Mouse (Mus musculus) MEL (cell line): ENCODE data around the gene Srebf1. TPM values are rescaled to one million over a fixed set of nuclear protein-coding genes. Genes with fewer than 3 reads are reported as not detected.

ENCODE experiments used
- DNase-seq: peaks from one replicate; pipeline ENCODE4 v3.0.0; 2011; ENCODE audit warnings: low read depth, low spot score
- H3K27ac ChIP-seq: 2 replicates; pipeline ENCODE4 v1.5.1; 2012; ENCODE audit warnings: low read depth, mild to moderate bottlenecking, control low read depth, low read length, moderate library complexity; ENCODE audit not compliant: control insufficient read depth
- H3K27me3 ChIP-seq, 2 experiments: fragments of 150-350 bp in 1 of 2; sonication (generic) in 1 of 2; 2 replicates each; pipeline ENCODE4 v1.6.1; 2012; ENCODE audit warnings: low read length in 2 of 2, mild to moderate bottlenecking in 2 of 2, improper control_type of control experiment in 1 of 2, moderate library complexity in 1 of 2; ENCODE audit not compliant: insufficient read depth in 2 of 2, control insufficient read depth in 1 of 2
- H3K36me3 ChIP-seq, 2 experiments: 2 replicates each; pipeline ENCODE4 v1.6.1; 2012 to 2014; ENCODE audit warnings: low read length in 2 of 2, improper control_type of control experiment in 1 of 2, inconsistent platforms in 1 of 2, mild to moderate bottlenecking in 1 of 2; ENCODE audit not compliant: insufficient read depth in 2 of 2, control insufficient read depth in 1 of 2
- H3K4me1 ChIP-seq, 2 experiments: fragments of 150-350 bp in 1 of 2; sonication (generic) in 1 of 2; 2 replicates each; pipeline ENCODE4 v1.6.1; 2012; ENCODE audit warnings: low read length in 2 of 2, improper control_type of control experiment in 1 of 2, mild to moderate bottlenecking in 1 of 2; ENCODE audit not compliant: insufficient read depth in 2 of 2, control insufficient read depth in 1 of 2
- H3K4me3 ChIP-seq, 2 experiments: fragments of 150-350 bp in 1 of 2; sonication (generic) in 1 of 2; 2 replicates each; pipeline ENCODE4 v1.5.1; 2012; ENCODE audit warnings: low read depth in 2 of 2, low read length in 2 of 2, mild to moderate bottlenecking in 2 of 2, moderate library complexity in 2 of 2, control low read depth in 1 of 2, improper control_type of control experiment in 1 of 2; ENCODE audit not compliant: control insufficient read depth in 1 of 2, insufficient read depth in 1 of 2
- H3K79me2 ChIP-seq: 2 replicates; pipeline ENCODE4 v1.6.1; 2012; ENCODE audit warnings: mild to moderate bottlenecking, low read length, moderate library complexity; ENCODE audit not compliant: control insufficient read depth, poor library complexity, insufficient read depth
- H3K9ac ChIP-seq: 2 replicates; pipeline ENCODE4 v1.6.1; 2012; ENCODE audit warnings: low read depth, mild to moderate bottlenecking, control low read depth, low read length, moderate library complexity; ENCODE audit not compliant: control insufficient read depth, poor library complexity, severe bottlenecking
- H3K9me3 ChIP-seq: fragments of 150-350 bp; sonication (generic); replicated peaks from 2 replicates; pipeline ENCODE4 v1.6.1; 2012; ENCODE audit warnings: mild to moderate bottlenecking, low read length, improper control_type of control experiment, moderate library complexity; ENCODE audit not compliant: insufficient read depth
- CHD1 ChIP-seq: IDR thresholded peaks from 2 replicates; pipeline ENCODE4 v1.6.1; 2012; ENCODE audit warnings: low read depth, mild to moderate bottlenecking, inconsistent platforms, low read length, improper control_type of control experiment
- CHD2 ChIP-seq: IDR thresholded peaks from 2 replicates; pipeline ENCODE4 v1.6.1; 2011; ENCODE audit warnings: low read length, improper control_type of control experiment
- CTCF ChIP-seq, 3 experiments: IDR thresholded peaks in 2 of 3; conservative IDR thresholded peaks in 1 of 3; 2 replicates each; pipeline ENCODE4 v1.5.1; 2011 to 2012; ENCODE audit warnings: low read length in 3 of 3, low read depth in 2 of 3, mild to moderate bottlenecking in 2 of 3, improper control_type of control experiment in 1 of 3, inconsistent platforms in 1 of 3, mixed read lengths in 1 of 3, moderate library complexity in 1 of 3; ENCODE audit not compliant: control insufficient read depth in 1 of 3, insufficient read depth in 1 of 3, poor library complexity in 1 of 3, severe bottlenecking in 1 of 3
- EP300 ChIP-seq, 2 experiments: IDR thresholded peaks; 2 replicates each; pipeline ENCODE4 v1.6.1; 2011; ENCODE audit warnings: improper control_type of control experiment in 2 of 2, low read length in 2 of 2, low read depth in 1 of 2, mild to moderate bottlenecking in 1 of 2
- GABPA ChIP-seq: IDR thresholded peaks from 2 replicates; pipeline ENCODE4 v1.6.1; 2012; ENCODE audit warnings: low read depth, mild to moderate bottlenecking, inconsistent platforms, low read length, improper control_type of control experiment, moderate library complexity
- MAFK ChIP-seq: IDR thresholded peaks from 2 replicates; pipeline ENCODE4 v1.6.1; 2011; ENCODE audit warnings: low read depth, mild to moderate bottlenecking, low read length, improper control_type of control experiment, borderline replicate concordance
- MXI1 ChIP-seq: IDR thresholded peaks from 2 replicates; pipeline ENCODE4 v1.6.1; 2011; ENCODE audit warnings: mild to moderate bottlenecking, low read depth, low read length, improper control_type of control experiment
- NRF1 ChIP-seq: IDR thresholded peaks from 2 replicates; pipeline ENCODE4 v1.6.1; 2014; ENCODE audit warnings: low read depth, mild to moderate bottlenecking, inconsistent platforms, low read length, improper control_type of control experiment, moderate library complexity; ENCODE audit not compliant: poor library complexity, insufficient read depth, severe bottlenecking
- POLR2AphosphoS2 ChIP-seq: IDR thresholded peaks from 2 replicates; pipeline ENCODE4 v1.6.1; 2011; ENCODE audit warnings: low read length, improper control_type of control experiment
- POLR2AphosphoS5 ChIP-seq: IDR thresholded peaks from 2 replicates; pipeline ENCODE4 v1.6.1; 2012; ENCODE audit warnings: low read depth, borderline replicate concordance, mild to moderate bottlenecking, inconsistent platforms, low read length, moderate library complexity, mixed read lengths
- RCOR1 ChIP-seq: IDR thresholded peaks from 2 replicates; pipeline ENCODE4 v1.6.1; 2012; ENCODE audit warnings: low read depth, mild to moderate bottlenecking, inconsistent platforms, low read length, improper control_type of control experiment
- TAL1 ChIP-seq: IDR thresholded peaks from 2 replicates; pipeline ENCODE4 v1.6.1; 2012; ENCODE audit warnings: mild to moderate bottlenecking, inconsistent platforms, low read length, moderate library complexity, mixed read lengths
- UBTF ChIP-seq: IDR thresholded peaks from 2 replicates; pipeline ENCODE4 v1.6.1; 2012; ENCODE audit warnings: low read depth, mild to moderate bottlenecking, inconsistent platforms, low read length, improper control_type of control experiment, moderate library complexity, borderline replicate concordance; ENCODE audit not compliant: insufficient read depth
- USF2 ChIP-seq, 2 experiments: IDR thresholded peaks; 2 replicates each; pipeline ENCODE4 v1.6.1; 2011 to 2012; ENCODE audit warnings: improper control_type of control experiment in 2 of 2, low read length in 2 of 2, borderline replicate concordance in 1 of 2, inconsistent platforms in 1 of 2, low read depth in 1 of 2, mild to moderate bottlenecking in 1 of 2; ENCODE audit not compliant: insufficient read depth in 1 of 2
- ZC3H11A ChIP-seq: IDR thresholded peaks from 2 replicates; pipeline ENCODE4 v1.6.1; 2012; ENCODE audit warnings: low read depth, mild to moderate bottlenecking, inconsistent platforms, low read length, improper control_type of control experiment
- ZKSCAN1 ChIP-seq: IDR thresholded peaks from 2 replicates; pipeline ENCODE4 v1.6.1; 2012; ENCODE audit warnings: low read depth, mild to moderate bottlenecking, inconsistent platforms, low read length, improper control_type of control experiment, moderate library complexity
- ZMIZ1 ChIP-seq: IDR thresholded peaks from 2 replicates; pipeline ENCODE4 v1.6.1; 2012; ENCODE audit warnings: low read depth, mild to moderate bottlenecking, inconsistent platforms, low read length, improper control_type of control experiment, moderate library complexity
- polyA plus RNA-seq, 2 experiments: library from polyadenylated mRNA; stranded (reverse) in 1 of 2; unstranded in 1 of 2; fragments of >175 nt in 1 of 2; fragments of >200 nt in 1 of 2; gene quantifications; 2 replicates each; pipeline versions ENCODE4 v1.2.1 to v1.2.4; 2012; ENCODE audit warnings: low replicate concordance in 2 of 2, low read depth in 1 of 2; ENCODE audit not compliant: insufficient read length in 2 of 2, insufficient read depth in 1 of 2, missing spikeins in 1 of 2
- total RNA-seq: library from RNA; depleted of rRNA; stranded (reverse); fragments of 300-350 nt; gene quantifications from 2 replicates; pipeline ENCODE4 v1.2.3, GENCODE M21; 2012

The Srebf1 gene
- total and polyA plus RNA-seq, 3 experiments = 241 to 288 TPM; not detected in 1

DNA sequence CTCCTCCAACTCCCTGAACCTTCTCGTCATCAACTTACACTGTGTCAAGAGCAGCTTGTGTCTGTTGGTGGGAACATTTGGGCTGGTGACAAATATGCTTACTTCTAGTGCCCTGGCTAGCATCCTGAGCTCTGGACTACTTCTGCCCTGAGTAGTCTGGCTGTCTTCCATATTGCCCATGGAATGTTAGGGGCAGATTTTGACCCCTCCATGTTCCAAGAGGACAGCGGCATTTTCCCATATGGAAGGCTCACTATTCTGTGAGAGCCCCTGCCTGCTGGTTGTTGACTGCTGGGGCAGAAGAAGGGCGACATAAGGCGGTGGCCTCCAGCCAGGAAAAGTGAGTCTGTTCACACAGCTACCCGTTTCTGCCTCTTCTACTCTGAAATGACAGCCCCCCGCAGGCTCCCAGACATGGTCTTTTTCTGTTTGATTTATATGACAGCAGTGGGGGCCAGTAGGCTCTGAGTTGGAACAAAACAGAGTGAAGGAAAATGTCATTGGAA lies 33.8 kb upstream of the Srebf1 start:
- Histone ChIP-seq H3K27ac (no peak overlapping the region), H3K4me3 (no peak overlapping the region), H3K79me2 (no peaks in the 10 kb centered on the region), H3K27me3 (no peaks in the 10 kb centered on the region), H3K36me3 (no peaks in the 10 kb centered on the region), H3K9me3 (no peaks in the 10 kb centered on the region), H3K9ac (no peak overlapping the region), H3K4me1 (no peaks in the 10 kb centered on the region)
- no peak for DNase-seq
- no peak for TF ChIP-seq CHD1
- TF ChIP-seq GABPA = no peak
- no peak for TF ChIP-seq NRF1
- TF ChIP-seq RCOR1 = no peak
- TF ChIP-seq ZC3H11A = no peak
- TF ChIP-seq ZMIZ1 = no peak
- no peak for TF ChIP-seq EP300 (IDR thresholded peaks at IDR 0.05; ENCODE audit: low read depth in 1 of 2, low read length in 2 of 2)
- no peak for TF ChIP-seq USF2 (IDR thresholded peaks at IDR 0.05; ENCODE audit: borderline replicate concordance in 1 of 2, insufficient read depth in 1 of 2, low read depth in 1 of 2, low read length in 2 of 2)
- no peak for TF ChIP-seq CHD2
- no peak for TF ChIP-seq ZKSCAN1
- no peak for TF ChIP-seq TAL1
- TF ChIP-seq UBTF = no peak
- no peak for TF ChIP-seq MXI1

GRCm38 (mm10) chr11:60255639-60256038 lies 33.3 kb upstream of the Srebf1 start:
- Histone ChIP-seq H3K79me2 (no peaks in the 10 kb centered on the region), H3K9me3 (no peaks in the 10 kb centered on the region), H3K4me3 (no peak overlapping the region)
- no peak for DNase-seq
- TF ChIP-seq TAL1 = no peak
- TF ChIP-seq MAFK = no peak
- TF ChIP-seq POLR2AphosphoS5 = no peak
- TF ChIP-seq CTCF (IDR thresholded peaks at IDR 0.05 in 2 of 3, conservative IDR thresholded peaks at IDR 0.05 in 1 of 3; ENCODE audit: control insufficient read depth in 1 of 3, insufficient read depth in 1 of 3, low read depth in 2 of 3, low read length in 3 of 3, poor library complexity in 1 of 3, severe bottlenecking in 1 of 3) = no peak
- no peak for TF ChIP-seq POLR2AphosphoS2
- TF ChIP-seq, all 39 proteins: peak for 0
- no peaks in the 10 kb centered on the region for H3K4me1 ChIP-seq
- no peaks in the 10 kb centered on the region for H3K36me3 ChIP-seq
- H3K9ac ChIP-seq = no peak overlapping the region
- H3K27ac ChIP-seq = no peak overlapping the region
- H3K27me3 ChIP-seq = no peaks in the 10 kb centered on the region
